Mouse (Mus musculus): ENCODE results near the gene Htr5a. TPM values are rescaled to one million over a fixed set of nuclear protein-coding genes. Genes with fewer than 3 reads are reported as not detected.

Htr5a gene
- total and polyA plus RNA-seq, 2 experiments from 2014 or later, result not detected

DNA sequence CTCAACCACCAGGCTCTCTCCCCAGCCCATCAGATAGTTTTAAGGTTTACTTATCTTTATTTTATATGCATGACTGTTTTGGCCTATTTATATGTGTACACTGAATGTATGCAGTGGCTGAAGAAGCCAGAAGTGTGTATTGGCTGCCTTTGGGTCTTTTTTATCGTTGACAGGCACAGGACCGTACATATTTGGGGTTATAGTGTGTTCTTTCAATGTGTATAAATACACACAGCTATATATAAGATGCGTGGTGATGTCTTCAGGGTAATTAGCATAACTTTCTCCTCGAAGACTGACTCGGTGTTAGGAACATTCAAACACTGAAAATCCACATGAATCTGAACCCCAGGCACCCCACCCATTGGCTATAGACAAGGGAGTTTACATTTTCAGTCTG lies 32.3 kb downstream of the Htr5a start:
- TF ChIP-seq EP300 (IDR thresholded peaks at IDR 0.05; ENCODE audit: low read depth) (no peak), CTCF (IDR thresholded peaks at IDR 0.05; ENCODE audit: low read depth) (no peak)
- Histone ChIP-seq H3K9me3 (replicated peaks; ENCODE audit: control insufficient read depth, low read length) (no peaks in the 10 kb centered on the region), H3K36me3 (replicated peaks; ENCODE audit: control insufficient read depth, insufficient read depth, low read length) (no peaks in the 10 kb centered on the region), H3K9ac (replicated peaks; ENCODE audit: low read depth, low read length) (no peak overlapping the region), H3K4me2 (ENCODE audit: low read depth, low read length) (no peak overlapping the region), H3K4me3 (ENCODE audit: low read depth, low read length) (no peak overlapping the region), H3K27ac (ENCODE audit: low read depth) (no peak overlapping the region), H3K4me1 (ENCODE audit: control insufficient read depth, insufficient read depth) (no peaks in the 10 kb centered on the region), H3K27me3 (ENCODE audit: control insufficient read depth, insufficient read depth, low read length) (no peaks in the 10 kb centered on the region)
- 70% methylated on average over 5 of the region's 5 CpGs for WGBS
- ATAC-seq (ENCODE audit: insufficient read depth, low read depth) (no peak), DNase-seq (ENCODE audit: low spot score) (no peak)

DNA sequence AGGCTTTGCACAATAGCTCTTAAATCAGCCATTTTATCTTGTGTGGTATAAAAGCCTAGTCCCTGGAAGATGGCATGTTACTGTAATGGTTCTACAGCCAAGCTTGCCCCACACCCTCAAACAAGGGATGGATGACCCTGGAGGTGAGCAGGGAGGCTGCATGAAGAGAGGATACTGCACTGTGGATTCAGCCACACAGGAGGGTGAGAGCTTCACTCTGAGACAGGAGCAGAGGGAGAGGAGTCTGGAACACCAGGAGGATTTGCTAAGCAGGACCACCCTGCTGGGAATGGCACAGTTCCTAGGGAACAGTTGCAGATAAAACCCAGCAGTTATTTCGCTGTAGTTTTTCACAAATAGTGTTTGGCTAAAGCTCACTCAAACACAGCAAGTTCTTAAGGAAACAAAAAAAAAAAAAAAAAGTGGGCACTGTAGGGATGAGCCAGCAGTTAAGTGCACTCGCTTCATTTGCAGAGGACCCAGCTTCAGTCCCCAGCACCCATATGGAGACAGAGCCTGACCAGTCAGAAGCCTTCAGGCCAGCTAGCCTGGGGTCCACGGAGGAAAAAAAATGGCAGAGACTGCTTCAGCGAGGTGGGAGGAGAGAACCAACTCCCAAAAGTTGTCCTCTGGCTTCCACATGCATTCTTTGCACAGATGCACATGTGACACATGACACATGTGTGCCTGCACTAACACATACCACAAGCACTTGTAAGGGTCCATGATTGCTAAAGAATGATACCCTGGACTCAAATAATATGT lies 33.6 kb downstream of the Htr5a start:
- TF ChIP-seq EP300 (IDR thresholded peaks at IDR 0.05; ENCODE audit: low read depth) (no peak), CTCF (IDR thresholded peaks at IDR 0.05; ENCODE audit: low read depth) (no peak)
- H3K4me1 ChIP-seq (ENCODE audit: control insufficient read depth, insufficient read depth), result no peaks in the 10 kb centered on the region
- no peak overlapping the region for H3K9ac ChIP-seq (replicated peaks; ENCODE audit: low read depth, low read length)
- no peak for DNase-seq (ENCODE audit: low spot score)
- no peak overlapping the region for H3K4me2 ChIP-seq (ENCODE audit: low read depth, low read length)
- WGBS, result 54% methylated on average over 4 of the region's 4 CpGs
- no peaks in the 10 kb centered on the region for H3K36me3 ChIP-seq (replicated peaks; ENCODE audit: control insufficient read depth, insufficient read depth, low read length)
- no peaks in the 10 kb centered on the region for H3K27me3 ChIP-seq (ENCODE audit: control insufficient read depth, insufficient read depth, low read length)
- H3K4me3 ChIP-seq (ENCODE audit: low read depth, low read length), result no peak overlapping the region
- no peaks in the 10 kb centered on the region for H3K9me3 ChIP-seq (replicated peaks; ENCODE audit: control insufficient read depth, low read length)
- H3K27ac ChIP-seq (ENCODE audit: low read depth), result no peak overlapping the region
- ATAC-seq (ENCODE audit: insufficient read depth, low read depth), result no peak

GRCm38 (mm10) chr5:27878356-27878755 lies 36.4 kb downstream of the Htr5a start:
- no peaks in the 10 kb centered on the region for H3K9me3 ChIP-seq (replicated peaks; ENCODE audit: control insufficient read depth, low read length)
- H3K4me1 ChIP-seq (ENCODE audit: control insufficient read depth, insufficient read depth), result no peaks in the 10 kb centered on the region
- no peaks in the 10 kb centered on the region for H3K36me3 ChIP-seq (replicated peaks; ENCODE audit: control insufficient read depth, insufficient read depth, low read length)
- ATAC-seq (ENCODE audit: insufficient read depth, low read depth), result no peak
- no peak for DNase-seq (ENCODE audit: low spot score)
- no peak overlapping the region for H3K27ac ChIP-seq (ENCODE audit: low read depth)
- no peak overlapping the region for H3K4me2 ChIP-seq (ENCODE audit: low read depth, low read length)
- H3K9ac ChIP-seq (replicated peaks; ENCODE audit: low read depth, low read length), result no peak overlapping the region
- WGBS, result 82% methylated on average over 5 of the region's 5 CpGs
- TF ChIP-seq EP300 (IDR thresholded peaks at IDR 0.05; ENCODE audit: low read depth) (no peak), CTCF (IDR thresholded peaks at IDR 0.05; ENCODE audit: low read depth) (no peak)
- H3K27me3 ChIP-seq (ENCODE audit: control insufficient read depth, insufficient read depth, low read length), result no peaks in the 10 kb centered on the region
- H3K4me3 ChIP-seq (ENCODE audit: low read depth, low read length), result no peak overlapping the region

DNA sequence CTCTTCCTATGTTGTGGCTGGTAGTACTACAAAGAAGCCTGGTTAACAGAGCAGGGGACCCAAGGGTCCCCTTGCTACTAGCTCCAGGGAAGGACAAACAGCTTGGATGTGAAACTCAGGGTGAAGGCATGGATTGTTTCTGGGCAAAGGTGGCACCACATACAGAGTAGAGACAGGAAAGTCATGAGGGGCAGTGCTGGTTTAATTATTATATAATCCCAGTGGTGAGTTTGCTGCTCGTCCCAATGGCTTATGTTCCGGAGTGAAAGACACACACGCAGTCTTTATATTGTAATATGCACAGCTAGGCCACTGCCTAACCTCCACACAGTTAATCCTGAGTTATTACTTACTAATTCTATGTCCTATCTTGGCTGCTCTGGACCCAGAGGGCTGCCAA lies 37.8 kb downstream of the Htr5a start:
- WGBS, result 79% methylated on average over 3 of the region's 3 CpGs
- TF ChIP-seq CTCF (IDR thresholded peaks at IDR 0.05; ENCODE audit: low read depth), result no peak
- TF ChIP-seq EP300 (IDR thresholded peaks at IDR 0.05; ENCODE audit: low read depth), result no peak
- DNase-seq (ENCODE audit: low spot score) (no peak), ATAC-seq (ENCODE audit: insufficient read depth, low read depth) (no peak)
- Histone ChIP-seq H3K4me2 (ENCODE audit: low read depth, low read length) (no peak overlapping the region), H3K27me3 (ENCODE audit: control insufficient read depth, insufficient read depth, low read length) (no peaks in the 10 kb centered on the region), H3K9ac (replicated peaks; ENCODE audit: low read depth, low read length) (no peak overlapping the region), H3K4me3 (ENCODE audit: low read depth, low read length) (no peak overlapping the region), H3K27ac (ENCODE audit: low read depth) (no peak overlapping the region), H3K9me3 (replicated peaks; ENCODE audit: control insufficient read depth, low read length) (no peaks in the 10 kb centered on the region), H3K36me3 (replicated peaks; ENCODE audit: control insufficient read depth, insufficient read depth, low read length) (no peaks in the 10 kb centered on the region), H3K4me1 (ENCODE audit: control insufficient read depth, insufficient read depth) (no peaks in the 10 kb centered on the region)

DNA sequence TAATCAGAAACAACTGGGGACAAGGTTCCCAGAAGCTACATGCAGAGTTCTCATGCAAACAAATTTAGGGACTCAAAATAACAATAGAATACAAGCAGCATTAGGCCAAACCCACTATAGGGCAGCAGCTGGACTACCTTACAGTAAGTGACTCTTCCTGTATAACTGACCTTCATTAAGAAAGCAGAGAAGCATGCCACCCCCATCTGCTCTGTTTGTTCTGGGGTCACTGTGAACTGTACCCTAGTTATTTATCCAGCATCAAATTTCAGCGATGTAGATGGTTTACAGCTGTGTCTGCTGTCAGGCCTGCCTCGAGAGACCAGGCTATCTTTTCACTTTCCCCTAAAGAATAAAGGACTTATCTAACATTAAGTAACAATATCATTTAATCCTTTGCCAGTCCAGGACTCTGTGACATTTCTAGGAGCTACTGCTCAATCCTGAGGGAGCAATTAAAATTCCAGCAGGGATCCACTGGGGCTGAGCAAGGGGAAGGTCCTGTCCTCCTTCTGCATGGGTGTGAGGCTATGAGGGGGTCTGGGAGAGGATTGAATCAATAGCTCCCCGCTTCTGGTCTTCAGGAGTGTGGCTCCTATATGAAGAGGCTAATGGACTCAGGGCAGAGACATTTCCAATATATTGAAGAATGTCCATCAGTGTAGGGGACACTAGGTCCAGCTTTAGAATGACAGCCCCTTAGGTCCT lies 38.5 kb downstream of the Htr5a start:
- Histone ChIP-seq H3K4me3 (ENCODE audit: low read depth, low read length) (no peak overlapping the region), H3K27me3 (ENCODE audit: control insufficient read depth, insufficient read depth, low read length) (no peaks in the 10 kb centered on the region), H3K36me3 (replicated peaks; ENCODE audit: control insufficient read depth, insufficient read depth, low read length) (no peaks in the 10 kb centered on the region), H3K9ac (replicated peaks; ENCODE audit: low read depth, low read length) (no peak overlapping the region), H3K4me2 (ENCODE audit: low read depth, low read length) (no peak overlapping the region), H3K4me1 (ENCODE audit: control insufficient read depth, insufficient read depth) (no peaks in the 10 kb centered on the region), H3K27ac (ENCODE audit: low read depth) (no peak overlapping the region), H3K9me3 (replicated peaks; ENCODE audit: control insufficient read depth, low read length) (no peaks in the 10 kb centered on the region)
- no peak for TF ChIP-seq EP300 (IDR thresholded peaks at IDR 0.05; ENCODE audit: low read depth)
- no peak for TF ChIP-seq CTCF (IDR thresholded peaks at IDR 0.05; ENCODE audit: low read depth)
- no peak for ATAC-seq (ENCODE audit: insufficient read depth, low read depth)
- no peak for DNase-seq (ENCODE audit: low spot score)
- WGBS, result 38% methylated on average over 3 of the region's 3 CpGs
